Mouse (Mus musculus): ENCODE results near the gene Plce1. TPM values are rescaled to one million over a fixed set of nuclear protein-coding genes. Genes with fewer than 3 reads are reported as not detected.

Gene Plce1
- polyA plus RNA-seq, 1 experiment from 2014 or later = 3.1 TPM

DNA sequence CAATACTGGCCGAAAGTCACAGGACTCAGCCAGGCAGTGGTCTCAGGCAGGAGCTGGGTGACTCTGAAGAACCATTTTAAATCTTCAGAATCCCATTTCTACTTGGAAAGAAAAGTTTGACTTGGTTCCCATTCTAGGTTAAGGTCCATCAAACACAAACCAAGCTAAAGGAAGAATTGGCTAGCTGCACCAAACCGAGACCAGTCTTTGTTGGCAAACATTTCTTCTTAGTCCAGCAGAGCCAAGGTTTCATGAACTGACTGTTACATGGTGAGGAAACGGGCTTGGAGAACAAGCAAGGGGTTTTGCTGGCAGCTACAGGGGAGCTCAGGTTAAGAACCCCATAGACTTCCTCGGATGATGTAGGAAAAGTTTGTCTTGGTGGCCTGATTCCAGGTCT is 212.9 kb downstream of the Plce1 start:
- Histone ChIP-seq H3K9me3 (no peaks in the 10 kb centered on the region), H3K36me3 (no peaks in the 10 kb centered on the region), H3K4me2 (no peak overlapping the region), H3K4me1 (peaks cover 4% of the 10 kb centered on the region; the same call in 1 of the 2 replicates), H3K27me3 (no peaks in the 10 kb centered on the region), H3K9ac (no peak overlapping the region), H3K27ac (no peak overlapping the region), H3K4me3 (no peak overlapping the region)
- no peak for ATAC-seq (ENCODE audit: insufficient number of reproducible peaks, insufficient read depth, low FRiP score, low TSS enrichment, low read depth)
- WGBS = 82% methylated on average over 4 of the region's 4 CpGs

DNA sequence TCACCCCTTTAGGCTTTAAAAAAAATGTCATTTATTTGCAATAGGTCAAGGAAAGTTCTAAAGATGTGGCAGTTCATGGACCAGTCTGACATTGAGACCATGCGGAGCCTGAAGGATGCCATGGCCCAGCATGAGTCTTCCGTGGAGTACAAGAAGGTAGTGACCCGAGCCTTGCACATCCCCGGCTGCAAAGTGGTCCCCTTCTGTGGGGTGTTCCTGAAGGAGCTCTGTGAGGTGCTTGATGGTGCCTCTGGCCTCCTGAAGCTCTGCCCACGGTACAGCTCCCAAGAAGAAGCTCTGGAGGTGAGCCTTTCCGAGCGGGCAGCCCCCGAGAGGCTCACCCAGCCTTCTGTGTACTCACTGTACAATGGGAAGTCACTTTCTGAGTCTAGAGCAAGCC is 220.9 kb downstream of the Plce1 start:
- Histone ChIP-seq H3K27me3 (no peaks in the 10 kb centered on the region), H3K9ac (no peak overlapping the region), H3K27ac (no peak overlapping the region), H3K4me3 (no peak overlapping the region), H3K4me1 (no peaks in the 10 kb centered on the region), H3K36me3 (no peaks in the 10 kb centered on the region), H3K4me2 (no peak overlapping the region), H3K9me3 (no peaks in the 10 kb centered on the region)
- 92% methylated on average over 8 of the region's 8 CpGs for WGBS
- ATAC-seq (ENCODE audit: insufficient number of reproducible peaks, insufficient read depth, low FRiP score, low TSS enrichment, low read depth) = no peak

DNA sequence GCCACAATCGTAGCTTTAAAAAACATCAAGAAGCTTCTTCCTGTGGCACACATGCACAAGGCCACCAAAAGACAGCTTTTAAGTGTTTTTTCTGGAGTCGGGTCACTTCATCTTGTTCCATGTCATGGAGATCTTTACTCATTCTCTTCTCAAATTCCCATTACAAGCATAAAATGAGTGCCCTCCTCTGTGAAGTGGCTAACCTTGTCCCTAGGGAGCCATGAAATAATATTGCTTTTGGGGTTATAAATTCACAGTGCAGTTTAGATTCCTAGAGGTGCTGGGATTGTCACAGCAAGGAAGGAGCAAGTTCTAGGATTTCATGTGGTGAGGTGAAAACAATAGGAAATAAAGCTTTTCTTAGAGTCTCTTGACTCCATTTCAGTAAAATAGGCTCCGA is 223.8 kb downstream of the Plce1 start:
- Histone ChIP-seq H3K4me2 (no peak overlapping the region), H3K4me3 (no peak overlapping the region), H3K4me1 (no peaks in the 10 kb centered on the region), H3K27me3 (no peaks in the 10 kb centered on the region), H3K9ac (no peak overlapping the region), H3K27ac (no peak overlapping the region), H3K9me3 (no peaks in the 10 kb centered on the region), H3K36me3 (no peaks in the 10 kb centered on the region)
- ATAC-seq (ENCODE audit: insufficient number of reproducible peaks, insufficient read depth, low FRiP score, low TSS enrichment, low read depth) = no peak
- 70% methylated on average over 3 of the region's 3 CpGs for WGBS

DNA sequence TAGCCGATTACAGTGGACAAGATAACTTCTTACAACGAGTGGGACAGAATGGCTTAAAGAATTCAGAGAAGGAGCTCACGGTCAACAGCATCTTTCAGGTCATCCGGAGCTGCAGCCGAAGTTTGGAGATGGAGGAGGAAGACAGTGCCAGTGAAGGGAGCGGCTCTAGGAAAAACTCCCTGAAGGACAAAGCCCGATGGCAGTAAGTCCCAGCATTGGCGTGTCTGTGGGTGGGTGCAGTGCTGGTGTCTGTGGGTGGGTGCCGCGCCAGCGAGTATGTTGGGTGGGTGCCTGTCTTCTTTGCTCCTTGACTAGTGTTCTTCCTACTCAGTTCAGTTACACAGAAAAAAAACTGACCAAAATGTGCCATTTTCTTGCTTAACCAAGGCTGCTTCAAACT is 224.3 kb downstream of the Plce1 start:
- 88% methylated on average over 11 of the region's 11 CpGs for WGBS
- H3K27ac ChIP-seq = no peak overlapping the region

DNA sequence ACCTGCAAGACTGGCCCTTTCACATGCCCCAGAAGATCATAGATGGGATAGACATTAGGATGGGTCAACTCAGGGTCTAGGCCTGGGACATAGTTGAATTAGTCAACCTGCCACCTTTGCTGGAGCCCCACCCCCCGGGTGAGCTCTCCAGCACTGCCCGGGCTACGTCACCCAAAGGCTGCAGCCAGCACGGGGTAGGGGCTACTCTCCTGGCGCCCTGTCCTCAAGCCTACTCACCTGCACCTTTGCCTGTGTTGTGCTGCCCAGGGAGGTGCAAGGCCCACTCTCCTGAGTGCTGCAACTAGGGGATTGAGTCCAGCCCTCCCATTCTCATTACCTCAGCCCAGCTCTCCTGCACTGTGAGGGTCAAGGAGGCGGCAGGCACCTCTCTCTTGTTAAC is 225.5 kb downstream of the Plce1 start:
- WGBS = 88% methylated on average over 6 of the region's 6 CpGs
- no peaks in the 10 kb centered on the region for H3K9me3 ChIP-seq
- no peak overlapping the region for H3K4me3 ChIP-seq
- H3K36me3 ChIP-seq = no peaks in the 10 kb centered on the region
- H3K9ac ChIP-seq = no peak overlapping the region
- no peaks in the 10 kb centered on the region for H3K4me1 ChIP-seq
- ATAC-seq (ENCODE audit: insufficient number of reproducible peaks, insufficient read depth, low FRiP score, low TSS enrichment, low read depth) = no peak
- no peak overlapping the region for H3K27ac ChIP-seq
- H3K27me3 ChIP-seq = no peaks in the 10 kb centered on the region
- no peak overlapping the region for H3K4me2 ChIP-seq

More for the DNA sequence above, 224.3 kb downstream of the Plce1 start:
- H3K9ac ChIP-seq = no peak overlapping the region
- H3K9me3 ChIP-seq = no peaks in the 10 kb centered on the region
- H3K4me1 ChIP-seq = no peaks in the 10 kb centered on the region
- no peak overlapping the region for H3K4me3 ChIP-seq
- H3K27me3 ChIP-seq = no peaks in the 10 kb centered on the region
- H3K36me3 ChIP-seq = no peaks in the 10 kb centered on the region
- ATAC-seq (ENCODE audit: insufficient number of reproducible peaks, insufficient read depth, low FRiP score, low TSS enrichment, low read depth) = no peak
- no peak overlapping the region for H3K4me2 ChIP-seq

DNA sequence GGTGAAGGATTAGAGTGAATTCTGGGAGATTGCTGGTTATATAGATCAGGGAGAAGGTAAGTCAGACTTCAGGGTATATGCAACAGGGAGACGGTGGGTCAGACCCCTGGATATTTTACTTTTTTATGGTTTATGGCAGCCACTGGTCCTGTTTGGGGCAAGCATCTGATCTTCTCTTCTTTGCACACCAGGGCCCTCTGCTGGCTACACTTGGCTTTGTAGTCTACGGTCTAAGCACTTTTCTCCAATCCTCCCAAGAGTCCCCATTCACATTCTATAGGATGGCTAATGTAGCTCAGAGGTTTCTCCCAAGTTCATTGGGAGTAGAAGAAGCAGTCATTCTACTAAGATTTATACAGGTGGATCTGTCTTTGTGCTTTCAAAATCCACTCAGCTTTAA is 228.5 kb downstream of the Plce1 start:
- H3K4me1 ChIP-seq = no peaks in the 10 kb centered on the region
- ATAC-seq (ENCODE audit: insufficient number of reproducible peaks, insufficient read depth, low FRiP score, low TSS enrichment, low read depth) = no peak
- no peak overlapping the region for H3K4me2 ChIP-seq
- no peak overlapping the region for H3K4me3 ChIP-seq
- H3K36me3 ChIP-seq = no peaks in the 10 kb centered on the region
- H3K27ac ChIP-seq = no peak overlapping the region
- no peak overlapping the region for H3K9ac ChIP-seq
- WGBS = 89% methylated on average over 2 of the region's 2 CpGs
- H3K27me3 ChIP-seq = no peaks in the 10 kb centered on the region
- no peaks in the 10 kb centered on the region for H3K9me3 ChIP-seq

DNA sequence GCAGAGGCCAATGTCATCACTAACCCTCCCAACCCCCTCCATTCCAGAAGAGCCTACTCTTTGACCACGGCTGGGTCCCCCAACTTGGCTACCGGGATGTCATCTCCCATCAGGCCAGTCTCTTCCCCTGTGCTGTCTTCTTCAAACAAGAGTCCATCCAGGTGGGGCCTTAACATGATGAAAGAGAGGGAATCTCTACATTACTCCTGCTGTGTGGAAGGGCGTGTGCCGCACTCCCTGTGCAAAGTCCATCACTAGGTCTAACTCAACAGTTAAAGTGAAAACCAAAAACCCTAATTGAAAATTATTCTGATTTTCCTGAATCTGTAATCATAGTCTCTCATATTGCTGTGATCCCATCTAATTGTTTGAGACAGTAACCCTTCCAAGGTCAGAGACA is 240.9 kb downstream of the Plce1 start:
- Histone ChIP-seq H3K9me3 (no peaks in the 10 kb centered on the region), H3K9ac (no peak overlapping the region), H3K4me1 (no peaks in the 10 kb centered on the region), H3K4me2 (no peak overlapping the region), H3K4me3 (no peak overlapping the region), H3K36me3 (no peaks in the 10 kb centered on the region), H3K27me3 (no peaks in the 10 kb centered on the region), H3K27ac (no peak overlapping the region)
- WGBS = 92% methylated on average over 4 of the region's 4 CpGs
- ATAC-seq (ENCODE audit: insufficient number of reproducible peaks, insufficient read depth, low FRiP score, low TSS enrichment, low read depth) = no peak

DNA sequence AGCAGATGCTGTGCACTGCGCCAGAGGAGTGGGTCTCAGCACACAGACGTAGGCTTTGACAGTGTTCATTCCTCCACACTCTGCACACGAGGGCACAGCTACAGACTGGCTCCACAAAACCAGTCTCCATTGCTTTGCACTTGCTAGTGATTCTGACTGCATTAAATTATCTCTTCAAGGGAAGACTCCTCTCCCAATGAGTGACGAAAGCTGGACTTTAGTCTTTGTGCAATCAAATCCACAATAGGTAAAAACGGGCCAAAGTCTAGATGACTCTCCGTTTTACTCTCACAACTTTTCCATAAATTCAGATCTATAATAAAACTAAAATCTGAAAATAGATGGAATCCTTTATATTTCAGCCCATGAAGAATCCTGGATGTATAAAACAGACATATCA is 242.1 kb downstream of the Plce1 start:
- no peak for ATAC-seq (ENCODE audit: insufficient number of reproducible peaks, insufficient read depth, low FRiP score, low TSS enrichment, low read depth)
- no peak overlapping the region for H3K4me2 ChIP-seq
- H3K9ac ChIP-seq = no peak overlapping the region
- no peak overlapping the region for H3K27ac ChIP-seq
- 81% methylated on average over 6 of the region's 6 CpGs for WGBS
- H3K4me3 ChIP-seq = no peak overlapping the region
- no peaks in the 10 kb centered on the region for H3K36me3 ChIP-seq
- H3K9me3 ChIP-seq = no peaks in the 10 kb centered on the region
- no peaks in the 10 kb centered on the region for H3K4me1 ChIP-seq
- H3K27me3 ChIP-seq = no peaks in the 10 kb centered on the region

DNA sequence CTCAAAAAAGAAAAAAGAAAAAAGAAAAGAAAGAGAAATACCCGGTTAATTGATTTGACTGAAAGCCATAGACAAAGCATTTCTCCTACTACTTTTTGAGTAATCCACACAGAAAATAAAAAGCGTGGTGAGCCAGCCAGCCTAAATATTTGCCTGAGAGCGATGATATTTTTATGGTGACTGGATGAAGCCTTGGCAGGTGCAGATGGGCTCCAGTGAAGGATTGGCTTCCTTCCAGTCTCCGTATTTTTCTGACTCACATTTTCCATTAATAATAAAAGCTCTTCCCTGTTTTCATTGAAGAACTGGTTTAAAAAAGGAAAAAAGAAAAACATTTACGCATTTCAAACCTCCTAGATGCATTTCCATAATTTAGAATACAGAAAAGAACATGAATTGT is 243.1 kb downstream of the Plce1 start:
- Histone ChIP-seq H3K27ac (no peak overlapping the region), H3K4me3 (no peak overlapping the region), H3K9me3 (no peaks in the 10 kb centered on the region), H3K4me1 (no peaks in the 10 kb centered on the region), H3K9ac (no peak overlapping the region), H3K27me3 (no peaks in the 10 kb centered on the region), H3K4me2 (no peak overlapping the region), H3K36me3 (no peaks in the 10 kb centered on the region)
- 67% methylated on average over 5 of the region's 5 CpGs for WGBS
- no peak for ATAC-seq (ENCODE audit: insufficient number of reproducible peaks, insufficient read depth, low FRiP score, low TSS enrichment, low read depth)

DNA sequence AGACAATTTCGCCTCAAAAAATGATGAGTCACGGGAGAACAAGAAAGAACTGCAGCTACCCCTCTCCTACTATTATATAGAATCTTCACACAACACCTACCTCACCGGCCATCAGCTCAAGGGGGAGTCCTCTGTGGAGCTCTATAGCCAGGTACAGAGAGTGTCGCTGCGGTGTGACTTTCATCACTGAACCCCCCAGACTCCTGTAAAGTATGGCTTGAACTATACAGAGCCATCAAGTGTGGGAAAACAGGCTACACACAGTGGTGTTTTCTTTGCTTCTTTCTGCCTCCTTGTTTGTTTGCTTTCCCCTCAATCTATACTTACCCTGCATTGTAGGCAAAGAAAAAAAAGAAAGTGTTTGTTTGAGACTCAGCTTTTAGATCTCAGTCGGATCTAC is 247.9 kb downstream of the Plce1 start:
- ATAC-seq (ENCODE audit: insufficient number of reproducible peaks, insufficient read depth, low FRiP score, low TSS enrichment, low read depth) = no peak
- Histone ChIP-seq H3K4me1 (no peaks in the 10 kb centered on the region), H3K4me2 (no peak overlapping the region), H3K36me3 (no peaks in the 10 kb centered on the region; the same call in 1 of the 2 replicates), H3K27ac (no peak overlapping the region), H3K9ac (no peak overlapping the region), H3K4me3 (no peak overlapping the region), H3K9me3 (no peaks in the 10 kb centered on the region), H3K27me3 (no peaks in the 10 kb centered on the region)
- WGBS = 72% methylated on average over 6 of the region's 6 CpGs

DNA sequence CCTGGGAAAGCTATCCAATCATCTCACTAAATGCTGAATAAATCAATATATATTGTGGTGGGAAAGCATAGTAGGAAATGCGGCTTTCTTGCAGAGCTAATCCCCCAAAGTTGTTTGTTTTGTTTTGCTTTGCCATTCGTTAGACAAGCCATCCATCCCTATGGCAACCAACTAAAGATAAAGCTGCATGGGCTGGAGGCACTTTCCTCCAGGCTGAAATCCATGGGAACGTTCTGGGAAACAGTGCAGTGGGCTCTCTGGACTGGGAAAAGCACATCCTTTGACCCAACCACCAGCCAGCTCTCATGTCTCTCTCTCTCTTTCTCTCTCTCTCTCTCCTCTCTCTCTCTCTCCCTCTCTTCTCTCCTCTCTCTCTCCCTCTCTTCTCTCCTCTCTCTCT is 248.4 kb downstream of the Plce1 start:
- no peak for ATAC-seq (ENCODE audit: insufficient number of reproducible peaks, insufficient read depth, low FRiP score, low TSS enrichment, low read depth)
- Histone ChIP-seq H3K4me2 (no peak overlapping the region), H3K36me3 (no peaks in the 10 kb centered on the region; the same call in 1 of the 2 replicates), H3K27me3 (no peaks in the 10 kb centered on the region), H3K27ac (no peak overlapping the region), H3K4me3 (no peak overlapping the region), H3K9ac (no peak overlapping the region), H3K9me3 (no peaks in the 10 kb centered on the region), H3K4me1 (no peaks in the 10 kb centered on the region)
- 30% methylated on average over 3 of the region's 3 CpGs for WGBS

DNA sequence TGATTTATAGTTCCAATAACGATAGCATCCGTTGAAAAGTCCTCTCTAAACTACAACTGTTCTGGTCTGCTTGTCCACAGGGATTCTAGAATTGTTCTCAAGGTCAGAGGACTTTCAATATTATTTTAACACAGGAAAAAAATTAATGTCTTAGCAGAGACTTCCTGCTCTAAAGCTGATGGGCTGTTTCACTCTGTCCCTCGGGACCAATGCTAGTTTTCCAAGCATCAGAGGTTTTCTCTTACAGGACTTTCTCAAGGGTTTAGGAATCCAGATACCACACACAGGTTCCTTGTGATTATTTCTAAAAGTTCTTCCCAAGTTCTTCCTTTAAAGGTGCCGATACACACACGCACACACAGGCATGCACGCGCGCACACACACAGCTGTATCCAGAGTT is 263.6 kb downstream of the Plce1 start:
- Histone ChIP-seq H3K4me3 (no peak overlapping the region), H3K27ac (no peak overlapping the region), H3K27me3 (no peaks in the 10 kb centered on the region), H3K9ac (no peak overlapping the region), H3K9me3 (no peaks in the 10 kb centered on the region), H3K4me1 (peaks cover 25% of the 10 kb centered on the region), H3K4me2 (no peak overlapping the region), H3K36me3 (no peaks in the 10 kb centered on the region)
- 60% methylated on average over 8 of the region's 8 CpGs for WGBS
- no peak for ATAC-seq (ENCODE audit: insufficient number of reproducible peaks, insufficient read depth, low FRiP score, low TSS enrichment, low read depth)

Data from embryonic facial prominence, embryonic 13.5 days (tissue).